Mouse (Mus musculus) C2C12 (cell line): ENCODE data around the gene Igfbp4.
A peak's percentile ranks its signal among the peaks of the same experiment; 100 is the strongest.

ENCODE experiments used
- CEBPB ChIP-seq: IDR thresholded peaks from one replicate; pipeline ENCODE4 v1.6.1; 2011; ENCODE audit warnings: low read depth, mild to moderate bottlenecking, control low read depth, moderate library complexity
- CTCF ChIP-seq: IDR thresholded peaks from one replicate; pipeline ENCODE4 v1.5.1; 2011; ENCODE audit not compliant: control insufficient read depth, insufficient read depth, insufficient read length

DNA sequence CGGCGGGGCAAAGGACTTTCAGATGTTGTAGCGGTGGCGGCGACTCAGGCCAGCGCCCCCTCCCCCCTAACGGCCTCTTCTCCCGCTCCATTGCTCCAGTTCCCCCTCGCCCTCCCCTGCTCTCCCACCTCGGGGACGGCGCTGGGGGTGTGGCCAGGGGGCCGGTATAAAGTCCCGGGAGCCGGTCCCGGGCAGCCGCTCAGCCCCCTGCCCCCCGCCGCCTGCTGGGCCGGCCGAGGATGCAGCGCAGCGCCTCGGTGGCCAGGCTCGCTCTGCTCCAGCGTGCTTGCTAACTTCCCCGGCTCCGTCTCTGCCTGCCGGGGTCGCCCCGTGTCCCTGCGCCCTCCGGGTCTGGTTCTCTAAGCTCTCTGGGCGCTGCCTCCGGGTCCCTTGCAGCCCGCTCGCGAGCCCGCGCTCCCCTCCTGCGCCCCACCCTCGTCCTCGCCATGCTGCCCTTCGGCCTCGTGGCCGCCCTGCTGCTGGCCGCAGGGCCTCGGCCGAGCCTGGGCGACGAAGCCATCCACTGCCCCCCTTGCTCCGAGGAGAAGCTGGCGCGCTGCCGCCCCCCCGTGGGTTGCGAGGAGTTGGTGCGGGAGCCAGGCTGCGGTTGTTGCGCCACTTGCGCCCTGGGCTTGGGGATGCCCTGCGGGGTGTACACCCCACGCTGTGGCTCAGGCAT is at the start of gene Igfbp4:
- TF ChIP-seq CTCF: peak; percentile 29
- no peak for TF ChIP-seq CEBPB
